Mouse (Mus musculus) urinary bladder, postnatal 25 days (tissue): ENCODE results near the gene Sde2.
"Not testable (repeated sequence)": the region's sequence is repeated elsewhere in the genome, so short reads cannot be mapped to it uniquely, and the experiment has no call there.

ENCODE experiments used
- DNase-seq: peaks from one replicate; pipeline ENCODE4 v3.0.0; 2022; ENCODE audit warnings: low spot score

The Sde2 gene

DNA sequence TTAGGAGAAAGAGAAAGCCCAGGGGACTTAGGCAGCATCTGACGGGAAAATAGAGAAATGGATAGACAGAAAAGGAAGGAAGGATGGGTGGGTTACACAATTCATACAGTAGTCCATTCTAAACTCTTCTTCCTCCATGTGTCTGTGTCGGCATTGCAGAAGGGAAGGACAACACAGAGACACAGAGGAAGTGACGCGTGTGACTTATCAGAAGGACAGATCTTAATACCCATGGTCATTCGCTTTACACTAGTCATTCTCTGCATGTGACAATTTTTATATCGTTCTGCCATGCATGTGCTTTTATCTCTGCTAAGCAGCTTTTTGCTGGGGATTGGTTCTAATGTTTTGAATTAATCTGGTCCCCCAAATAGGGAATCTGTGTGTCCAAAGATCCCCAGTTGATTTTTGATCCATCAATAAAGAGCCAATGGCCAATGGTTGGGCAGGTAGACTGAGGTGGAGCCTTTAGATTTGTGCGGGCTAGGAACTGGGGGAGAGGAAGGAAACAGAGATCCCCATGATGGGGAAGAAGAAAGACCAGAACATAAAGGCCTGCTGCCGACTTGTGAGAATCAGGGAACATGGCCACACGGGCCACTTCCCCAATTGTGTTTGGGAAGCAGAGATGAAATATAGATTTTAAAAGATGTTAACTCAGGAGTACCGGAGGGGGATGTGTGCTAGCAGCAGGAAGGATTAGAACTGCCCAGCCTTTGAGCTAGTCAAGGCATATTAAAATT, 15.5 kb upstream of the Sde2 start:
- DNase-seq: no peak

- not testable (repeated sequence) for DNase-seq
Measured at GRCm38 (mm10) chr1:180836467-180836866, 14.5 kb upstream of the Sde2 start.

GRCm38 (mm10) chr1:180837186-180837585, 13.7 kb upstream of the Sde2 start:
- DNase-seq: no peak

GRCm38 (mm10) chr1:180838014-180838413, 12.9 kb upstream of the Sde2 start:
- no peak for DNase-seq

DNA sequence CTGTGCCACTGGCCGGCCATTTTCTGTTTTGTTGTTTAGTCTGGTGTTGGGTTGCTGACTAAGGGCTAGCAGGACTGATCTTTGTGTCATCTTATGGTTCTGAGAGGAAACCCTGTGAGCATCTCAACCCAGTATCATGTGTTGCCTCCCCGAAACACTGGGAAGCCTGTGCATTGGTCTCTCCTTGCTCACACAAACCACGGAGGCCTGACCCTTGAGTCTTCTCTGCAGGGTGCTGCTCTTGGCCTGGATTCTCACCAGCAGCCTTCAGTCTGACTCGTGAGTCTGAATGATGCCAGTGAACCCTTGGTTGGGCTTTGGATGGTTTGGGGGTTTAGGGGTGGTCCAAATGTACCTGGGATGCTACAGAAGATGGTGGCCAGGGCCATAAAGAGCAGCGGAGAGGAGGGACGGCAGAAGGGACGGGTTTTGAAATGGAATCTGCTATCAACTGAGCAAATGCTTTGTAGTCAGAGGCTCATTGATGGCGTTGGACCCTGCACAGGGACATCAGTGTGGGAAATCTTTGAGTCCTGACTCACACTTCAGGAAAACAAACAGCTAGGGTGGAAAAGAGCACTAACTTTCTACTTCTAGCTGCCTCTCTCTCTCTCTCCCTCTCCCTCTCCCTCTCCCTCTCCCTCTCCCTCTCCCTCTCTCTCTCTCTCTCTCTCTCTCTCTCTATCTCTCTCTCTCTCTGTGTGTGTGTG, 11.6 kb upstream of the Sde2 start:
- no peak for DNase-seq

- DNase-seq: no peak
Measured at GRCm38 (mm10) chr1:180841561-180842300, 9.2 kb upstream of the Sde2 start.

DNA sequence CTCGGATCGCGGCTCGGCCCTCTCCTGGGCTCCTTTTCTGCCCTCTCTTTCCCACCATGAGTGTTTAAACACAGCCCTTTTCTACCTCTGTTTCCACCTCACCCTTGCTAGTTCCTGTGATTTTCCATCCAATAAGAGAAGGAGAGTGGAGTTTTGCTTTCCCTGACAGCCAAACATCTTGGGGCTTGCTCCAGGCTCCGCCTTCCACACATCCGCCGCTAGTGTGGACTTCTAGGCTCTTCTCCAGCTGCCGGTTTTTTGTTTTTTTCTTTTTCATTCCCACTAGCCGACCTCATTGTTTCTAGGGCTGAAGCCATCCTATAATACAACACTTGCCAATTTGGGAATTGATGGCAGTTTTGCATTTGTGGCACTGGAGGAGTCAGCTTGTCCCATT, 2.8 kb upstream of the Sde2 start:
- peak; percentile 52 for DNase-seq

GRCm38 (mm10) chr1:180848511-180849241, 2.3 kb upstream of the Sde2 start:
- DNase-seq: peak; percentile 33

DNA sequence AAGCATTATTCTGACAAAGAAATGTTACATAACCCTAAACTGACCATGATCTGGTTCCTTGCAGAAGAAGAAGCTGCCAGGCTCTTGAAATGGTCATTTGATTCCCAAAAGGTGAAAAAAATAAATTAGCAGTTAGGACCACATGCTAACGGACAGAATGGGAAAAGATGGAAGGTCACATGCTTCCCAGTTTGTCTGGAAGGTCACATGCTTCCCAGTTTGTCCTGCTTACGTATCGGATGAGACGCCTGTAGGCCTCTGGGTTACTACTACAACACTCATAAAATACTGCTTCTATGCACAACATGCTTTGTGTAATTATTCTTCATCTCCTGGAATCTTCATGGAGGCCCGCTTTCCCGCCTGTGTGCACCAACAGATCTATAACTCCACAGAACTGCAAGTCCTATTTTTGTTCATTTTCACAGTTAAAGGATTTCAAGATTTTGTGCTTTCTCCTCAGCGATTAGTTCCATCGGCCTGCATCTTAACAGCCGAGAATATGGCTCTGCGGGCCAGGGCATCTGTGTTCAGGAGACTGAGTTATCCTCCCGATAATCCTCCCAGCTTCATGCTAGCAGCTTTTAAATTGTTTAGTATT, 1.1 kb upstream of the Sde2 start:
- no peak for DNase-seq

- DNase-seq: no peak
Measured at GRCm38 (mm10) chr1:180858763-180859162, 7.8 kb downstream of the Sde2 start.

DNA sequence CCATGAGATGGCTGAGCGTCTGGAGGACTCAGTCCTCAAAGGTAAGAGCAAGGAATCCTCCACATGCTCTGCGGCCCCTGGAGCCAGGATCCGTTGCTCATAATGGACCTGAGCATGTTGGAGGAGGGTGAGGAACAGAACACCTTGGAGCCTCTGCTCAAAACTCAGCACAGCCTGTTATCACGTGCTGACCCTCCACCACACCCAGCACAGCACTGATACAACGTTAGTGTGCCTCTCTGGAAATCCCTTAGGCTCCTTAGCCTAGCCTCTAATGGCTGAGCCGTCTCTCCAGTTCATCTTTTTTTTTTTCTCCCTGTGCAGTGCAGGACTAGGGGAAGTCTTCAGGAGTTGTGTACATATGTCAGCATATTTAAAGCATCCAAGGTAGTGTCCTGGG, 9.1 kb downstream of the Sde2 start:
- DNase-seq: no peak

DNA sequence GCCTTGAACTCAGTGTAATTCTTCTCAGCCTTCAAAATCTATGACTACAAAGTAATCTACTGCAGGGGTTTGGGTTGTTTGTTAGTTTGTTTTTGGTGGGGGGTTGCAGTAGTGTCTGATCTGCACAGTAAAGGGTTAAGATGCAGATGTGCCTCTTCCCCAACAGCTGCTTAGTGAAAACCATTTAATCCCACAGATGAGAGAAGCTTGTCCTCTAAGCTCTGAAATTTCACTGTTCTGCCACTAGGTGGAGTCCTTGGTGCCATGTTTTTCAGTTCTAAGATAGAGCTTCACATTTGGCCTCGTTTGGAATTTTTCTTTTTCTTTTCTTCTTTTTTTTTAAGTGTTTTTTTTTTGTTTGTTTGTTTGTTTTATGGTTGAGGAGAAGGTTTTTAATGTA, 12.7 kb downstream of the Sde2 start:
- no peak for DNase-seq

DNA sequence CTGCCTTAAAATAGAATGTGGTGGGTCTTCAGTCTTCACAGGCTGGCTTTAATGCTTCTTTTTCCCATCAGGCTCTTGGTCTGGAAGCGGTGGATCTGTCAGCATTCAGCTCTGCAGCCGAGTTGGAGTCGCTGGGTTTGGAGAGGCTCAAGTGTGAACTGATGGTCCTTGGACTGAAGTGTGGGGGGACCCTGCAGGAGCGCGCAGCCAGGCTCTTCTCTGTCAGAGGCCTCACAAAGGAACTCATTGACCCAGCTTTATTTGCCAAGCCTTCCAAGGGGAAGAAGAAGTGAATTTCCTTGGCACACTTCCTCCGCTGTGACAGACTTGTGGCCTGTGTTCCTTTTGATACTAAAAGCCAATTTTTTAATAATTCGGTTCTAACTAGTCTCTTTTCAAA, 15.1 kb downstream of the Sde2 start:
- no peak for DNase-seq

GRCm38 (mm10) chr1:180870122-180870650, 19.3 kb downstream of the Sde2 start:
- DNase-seq: no peak

DNA sequence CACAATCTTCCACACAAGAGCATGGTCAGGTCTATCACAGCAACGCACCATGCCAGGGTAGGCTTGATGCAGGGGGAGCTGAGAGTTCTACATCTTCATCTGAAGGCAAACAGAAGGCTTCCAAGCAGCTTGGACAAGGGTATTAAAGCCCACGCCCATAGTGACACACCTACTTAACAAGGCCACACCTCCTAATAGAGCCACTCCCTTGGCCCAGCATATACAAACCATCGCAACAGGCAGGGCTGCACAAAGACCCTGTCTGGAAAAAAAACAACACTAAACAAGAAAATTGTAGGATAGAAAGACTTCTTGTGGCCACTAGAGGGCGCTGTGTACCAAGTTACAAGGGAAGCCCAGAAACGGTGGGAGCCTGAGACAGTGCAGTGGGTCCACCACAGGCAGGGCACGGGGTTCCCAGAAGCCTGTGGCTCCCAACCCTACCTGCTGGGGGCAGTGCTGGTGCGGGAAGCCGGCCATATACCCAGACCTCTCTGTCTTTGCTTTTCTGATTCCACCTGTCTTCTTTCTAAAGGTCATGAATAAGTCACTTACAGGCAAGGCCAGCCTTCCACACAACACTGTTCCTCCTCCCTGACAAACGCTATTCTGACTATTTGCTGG, 23.0 kb downstream of the Sde2 start:
- DNase-seq: peak; percentile 49

DNA sequence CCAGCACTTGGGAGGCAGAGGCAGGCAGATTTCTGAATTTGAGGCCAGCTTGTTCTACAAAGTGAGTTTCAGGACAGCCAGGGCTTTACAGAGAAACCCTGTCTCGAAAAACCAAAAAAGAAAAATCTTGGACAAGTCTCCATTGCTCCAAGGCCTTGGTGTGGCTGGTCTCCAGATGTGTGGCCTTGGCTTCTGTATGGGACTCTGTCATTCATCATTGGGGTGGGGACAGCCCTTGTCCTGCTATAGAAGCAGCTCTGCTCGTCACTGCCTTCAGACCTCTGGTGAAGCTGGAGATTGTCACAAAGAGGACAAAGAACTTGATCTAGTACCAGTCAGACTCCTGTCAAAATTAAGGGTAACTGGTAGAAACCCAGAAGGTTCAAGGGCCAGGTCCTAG, 23.7 kb downstream of the Sde2 start:
- DNase-seq: no peak

- DNase-seq: no peak
Measured at GRCm38 (mm10) chr1:180875126-180875525, 24.2 kb downstream of the Sde2 start.

- DNase-seq: no peak
Measured at GRCm38 (mm10) chr1:180877466-180877865, 26.5 kb downstream of the Sde2 start.

- no peak for DNase-seq
Measured at GRCm38 (mm10) chr1:180881768-180882167, 30.8 kb downstream of the Sde2 start.

DNA sequence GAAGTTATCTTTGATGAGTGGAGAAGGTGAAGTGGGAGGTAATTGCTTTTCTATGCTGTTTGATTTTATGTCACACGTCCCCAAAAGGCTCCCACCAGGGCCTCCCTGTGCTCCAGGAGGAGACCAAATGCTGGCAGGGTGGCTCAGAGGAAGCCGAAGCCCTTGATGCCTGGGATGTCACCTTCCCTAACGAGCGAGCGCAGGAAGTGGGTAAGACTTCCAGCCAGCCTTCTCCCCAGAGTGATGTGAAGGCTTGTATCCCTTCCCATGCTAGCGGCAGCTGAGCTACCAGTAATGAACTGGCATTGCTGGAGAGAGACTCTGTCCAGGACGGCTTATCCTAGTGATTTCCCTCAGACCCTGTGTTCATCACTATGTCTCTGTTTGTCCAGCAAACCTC, 32.8 kb downstream of the Sde2 start:
- DNase-seq: no peak

- DNase-seq: no peak
Measured at GRCm38 (mm10) chr1:180884484-180884883, 33.6 kb downstream of the Sde2 start.
